Mouse (Mus musculus): Measurements from ENCODE around the gene Aagab. TPM values are rescaled to one million over a fixed set of nuclear protein-coding genes. Genes with fewer than 3 reads are reported as not detected.

Gene Aagab
- total RNA-seq, 2 experiments from 2014 or later: 51.2 to 51.3 TPM

Other genes with a start within 250 kb of the Aagab start
- 10 to 100 TPM; 29.8 to 30.6 TPM for gene Map2k5, start 224.8 kb upstream of the Aagab start, total RNA-seq (2021)
- 10 to 100 TPM; 23.3 to 26.6 TPM for gene 2300009A05Rik, start 203.4 kb upstream of the Aagab start, total RNA-seq (2021)
- under 1 TPM in 1 of 2 experiments, not detected in 1; 0.14 TPM for gene Iqch, start 167 bp upstream of the Aagab start, total RNA-seq (2021)
- gene Smad3, start 155.3 kb downstream of the Aagab start, total RNA-seq (2021): 10 to 100 TPM; 55.3 to 67.5 TPM

Measured in left cerebral cortex, postnatal 25 days (tissue).